Mouse (Mus musculus) intestine, embryonic 15.5 days (tissue): ENCODE measurements around the gene Pip5k1a. TPM values are rescaled to one million over a fixed set of nuclear protein-coding genes. Genes with fewer than 3 reads are reported as not detected.

Experiments
- ATAC-seq: fragments of 200-750 bp; cut with Nextera tagmentation; 2 replicates; pipeline ENCODE4 v1.8.0; 2017; ENCODE audit warnings: moderate TSS enrichment, moderate library complexity
- H3K27ac ChIP-seq: fragments of 300-500 bp; sonication (generic); 2 replicates; pipeline ENCODE4 v1.5.1; 2015; ENCODE audit warnings: mild to moderate bottlenecking, inconsistent platforms
- H3K27me3 ChIP-seq: fragments of 300-500 bp; sonication (generic); replicated peaks from 2 replicates; pipeline ENCODE4 v1.6.1; 2015; ENCODE audit warnings: inconsistent platforms
- H3K36me3 ChIP-seq: fragments of 300-500 bp; sonication (generic); 2 replicates; pipeline ENCODE4 v1.6.1; 2015; ENCODE audit warnings: inconsistent platforms
- H3K4me1 ChIP-seq: fragments of 300-500 bp; sonication (generic); replicated peaks from 2 replicates; pipeline ENCODE4 v1.6.1; 2015; ENCODE audit warnings: inconsistent platforms
- H3K4me2 ChIP-seq: fragments of 300-500 bp; sonication (generic); replicated peaks from 2 replicates; pipeline ENCODE4 v1.6.1; 2015; ENCODE audit warnings: mild to moderate bottlenecking, inconsistent platforms
- H3K4me3 ChIP-seq: fragments of 300-500 bp; sonication (generic); replicated peaks from 2 replicates; pipeline ENCODE4 v1.5.1; 2015; ENCODE audit warnings: inconsistent platforms
- H3K9ac ChIP-seq: fragments of 300-500 bp; sonication (generic); 2 replicates; pipeline ENCODE4 v1.6.1; 2015; ENCODE audit warnings: inconsistent platforms
- H3K9me3 ChIP-seq: fragments of 300-500 bp; sonication (generic); 2 replicates; pipeline ENCODE4 v1.6.1; 2016; ENCODE audit warnings: inconsistent platforms
- WGBS: fragments of 180-500 bp; shearing (Covaris S2); methylation state at CpG from one replicate; pipeline ENCODE4 v1.1.7; 2015; 5-methylcytosine and 5-hydroxymethylcytosine counted together
- polyA plus RNA-seq: library from polyadenylated mRNA; unstranded; fragments of >200 nt; fragmentation: Nextera tagmentation; extraction: Ambion mirVana; gene quantifications from 2 replicates; pipeline ENCODE4 v1.2.1, GENCODE M21; 2015

The Pip5k1a gene
- polyA plus RNA-seq, 1 experiment from 2014 or later = 15.9 TPM

DNA sequence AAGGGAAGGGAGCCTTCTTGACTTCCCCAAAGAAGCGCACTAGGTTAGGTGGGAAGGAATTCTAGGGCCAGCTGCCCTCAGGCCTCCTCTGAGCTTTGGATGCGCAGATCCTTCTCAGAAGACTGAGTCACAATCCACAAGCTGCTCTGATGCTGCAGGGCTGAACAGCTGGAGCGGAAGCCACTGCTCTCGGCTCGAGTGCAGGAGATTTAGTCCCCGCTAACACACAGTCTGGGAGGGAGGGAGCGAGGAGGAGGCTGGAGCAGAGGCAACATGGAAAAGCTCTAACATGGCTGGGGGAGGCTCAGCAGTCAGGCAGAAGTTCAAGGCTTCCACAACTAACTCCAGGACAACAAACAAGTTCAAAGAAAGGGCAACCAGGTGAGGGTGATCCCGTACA, 48.7 kb downstream of the Pip5k1a start:
- Histone ChIP-seq H3K9ac (no peak overlapping the region), H3K36me3 (peaks cover 26% of the 10 kb centered on the region), H3K4me2 (no peak overlapping the region), H3K27ac (no peak overlapping the region), H3K27me3 (no peaks in the 10 kb centered on the region), H3K4me1 (peaks cover 13% of the 10 kb centered on the region; the same call in 1 of the 2 replicates), H3K9me3 (no peaks in the 10 kb centered on the region), H3K4me3 (no peak overlapping the region)
- WGBS = 68% methylated on average over 8 of the region's 8 CpGs
- ATAC-seq = no peak

- H3K4me3 ChIP-seq = no peak overlapping the region
- no peaks in the 10 kb centered on the region for H3K27me3 ChIP-seq
- peaks cover 13% of the 10 kb centered on the region; the same call in 1 of the 2 replicates for H3K4me1 ChIP-seq
- peak; percentile 36; the same call in 1 of the 2 replicates for ATAC-seq
- H3K36me3 ChIP-seq = peaks cover 19% of the 10 kb centered on the region; the same call in 1 of the 2 replicates
- no peaks in the 10 kb centered on the region for H3K9me3 ChIP-seq
- H3K9ac ChIP-seq = no peak overlapping the region
- no peak overlapping the region for H3K4me2 ChIP-seq
- no peak overlapping the region for H3K27ac ChIP-seq
- whole genome bisulfite sequencing = 62% methylated on average over 7 of the region's 7 CpGs
Observed at GRCm38 (mm10) chr3:95056275-95056674, 50.5 kb downstream of the Pip5k1a start.

- 16% methylated on average over 10 of the region's 10 CpGs for WGBS
- H3K27ac ChIP-seq = peak overlapping the region; percentile 54
- no peaks in the 10 kb centered on the region for H3K9me3 ChIP-seq
- H3K9ac ChIP-seq = no peak overlapping the region
- no peaks in the 10 kb centered on the region for H3K27me3 ChIP-seq
- no peak overlapping the region; the same call in 1 of the 2 replicates for H3K4me2 ChIP-seq
- no peak overlapping the region for H3K4me3 ChIP-seq
- 0 out of 2 replicates have a peak, but pooled peaks cover 5% of the 10 kb centered on the region for H3K36me3 ChIP-seq
- peak; percentile 77 for ATAC-seq
- H3K4me1 ChIP-seq = peaks cover 13% of the 10 kb centered on the region; the same call in 1 of the 2 replicates
Observed at GRCm38 (mm10) chr3:95054481-95055260, 52.1 kb downstream of the Pip5k1a start.

- no peak overlapping the region for H3K4me2 ChIP-seq
- 0 out of 2 replicates have a peak, but pooled peaks cover under 1% of the 10 kb centered on the region for H3K36me3 ChIP-seq
- no peak overlapping the region for H3K27ac ChIP-seq
- no peak overlapping the region for H3K4me3 ChIP-seq
- H3K27me3 ChIP-seq = no peaks in the 10 kb centered on the region
- ATAC-seq = peak; percentile 37; the same call in 1 of the 2 replicates
- WGBS = 43% methylated on average over 3 of the region's 3 CpGs
- H3K9ac ChIP-seq = no peak overlapping the region
- H3K4me1 ChIP-seq = peaks cover 13% of the 10 kb centered on the region; the same call in 1 of the 2 replicates
- no peaks in the 10 kb centered on the region for H3K9me3 ChIP-seq
Observed at GRCm38 (mm10) chr3:95053701-95054100, 53.0 kb downstream of the Pip5k1a start.

DNA sequence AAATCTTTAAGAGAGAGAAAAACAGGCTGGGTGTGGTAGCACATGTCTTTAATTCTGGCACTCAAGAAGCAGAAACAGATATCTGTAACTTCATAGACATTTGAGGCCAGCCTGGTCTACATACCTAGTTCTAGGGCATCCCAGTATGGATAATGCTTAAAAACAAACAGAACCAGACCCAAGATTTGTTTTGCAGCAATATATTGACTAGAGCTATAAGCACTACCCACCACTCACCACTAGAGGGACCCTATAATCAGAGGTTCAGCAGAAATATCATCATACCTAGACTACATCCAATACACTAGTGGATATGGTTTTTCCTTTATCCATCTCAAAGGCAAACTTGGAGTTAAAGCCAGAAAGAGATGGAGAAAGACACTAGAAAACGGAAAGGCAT, 53.8 kb downstream of the Pip5k1a start:
- Histone ChIP-seq H3K36me3 (no peaks in the 10 kb centered on the region), H3K9ac (no peak overlapping the region), H3K4me3 (no peak overlapping the region), H3K9me3 (no peaks in the 10 kb centered on the region), H3K27ac (no peak overlapping the region), H3K4me2 (no peak overlapping the region), H3K4me1 (peaks cover 13% of the 10 kb centered on the region; the same call in 1 of the 2 replicates), H3K27me3 (no peaks in the 10 kb centered on the region)
- ATAC-seq = no peak
- 41% methylated on average over 1 of the region's 1 CpGs for WGBS

GRCm38 (mm10) chr3:95047914-95048313, 58.8 kb downstream of the Pip5k1a start:
- Histone ChIP-seq H3K4me2 (no peak overlapping the region), H3K4me3 (no peak overlapping the region), H3K36me3 (no peaks in the 10 kb centered on the region), H3K9ac (no peak overlapping the region), H3K9me3 (no peaks in the 10 kb centered on the region), H3K4me1 (0 out of 2 replicates have a peak, but pooled peaks cover under 1% of the 10 kb centered on the region), H3K27me3 (no peaks in the 10 kb centered on the region), H3K27ac (no peak overlapping the region)
- ATAC-seq = no peak
- WGBS = 58% methylated on average over 3 of the region's 3 CpGs

DNA sequence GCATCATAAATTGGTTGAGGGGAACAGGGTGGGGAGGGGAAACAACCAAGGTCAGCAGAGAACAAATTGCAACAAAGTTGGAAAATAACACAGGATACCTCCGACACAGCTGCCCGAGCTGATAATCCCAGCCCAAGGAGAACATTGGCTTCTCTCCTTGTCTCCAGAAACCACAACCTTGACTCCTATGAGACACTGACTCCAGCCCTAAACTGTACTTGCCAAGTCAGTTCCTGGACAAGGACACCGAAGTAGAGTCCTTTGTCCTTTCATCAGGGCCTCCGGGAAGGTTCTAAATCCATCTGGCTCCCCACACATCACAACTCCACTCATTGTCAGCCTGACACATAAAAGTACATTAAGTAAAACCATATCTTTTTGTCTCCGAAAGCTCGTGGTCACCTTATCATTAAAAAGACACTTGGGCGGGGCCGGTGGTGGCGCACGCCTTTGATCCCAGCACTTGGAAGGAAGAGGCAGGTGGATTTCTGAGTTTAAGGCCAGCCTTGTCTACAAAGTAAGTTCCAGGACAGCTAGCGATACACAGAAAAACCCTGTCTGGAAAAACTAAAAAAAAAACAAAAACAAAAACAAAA, 60.2 kb downstream of the Pip5k1a start:
- Histone ChIP-seq H3K4me1 (peaks cover 4% of the 10 kb centered on the region), H3K4me3 (no peak overlapping the region), H3K27me3 (no peaks in the 10 kb centered on the region), H3K9ac (no peak overlapping the region), H3K4me2 (no peak overlapping the region), H3K36me3 (no peaks in the 10 kb centered on the region), H3K27ac (no peak overlapping the region), H3K9me3 (no peaks in the 10 kb centered on the region)
- no peak for ATAC-seq
- WGBS = 87% methylated on average over 11 of the region's 11 CpGs

GRCm38 (mm10) chr3:95043251-95043650, 63.5 kb downstream of the Pip5k1a start:
- WGBS = 59% methylated on average over 6 of the region's 6 CpGs
- no peak for ATAC-seq
- H3K27ac ChIP-seq = no peak overlapping the region
- H3K4me3 ChIP-seq = no peak overlapping the region
- peaks cover 4% of the 10 kb centered on the region; the same call in 1 of the 2 replicates for H3K36me3 ChIP-seq
- no peak overlapping the region for H3K9ac ChIP-seq
- H3K4me1 ChIP-seq = peaks cover 9% of the 10 kb centered on the region
- H3K27me3 ChIP-seq = no peaks in the 10 kb centered on the region
- H3K9me3 ChIP-seq = no peaks in the 10 kb centered on the region
- H3K4me2 ChIP-seq = no peak overlapping the region

DNA sequence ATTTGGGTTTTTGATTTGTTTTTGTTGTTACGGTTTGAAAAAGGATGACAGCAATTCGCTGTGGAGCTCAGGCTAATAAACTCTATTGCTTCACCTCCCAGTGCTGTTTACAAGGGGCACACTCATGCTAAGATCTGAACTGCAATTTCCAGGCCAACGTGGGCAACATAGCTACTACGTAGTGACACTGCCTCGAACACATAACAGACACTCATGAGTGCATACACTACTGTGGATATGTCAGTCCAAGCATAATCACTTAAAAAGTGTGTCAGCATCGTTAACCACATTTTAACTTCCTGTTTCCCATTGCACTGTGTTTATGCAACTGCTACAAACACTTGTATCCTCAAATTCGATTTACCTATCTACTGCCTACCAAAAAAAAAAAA, 63.9 kb downstream of the Pip5k1a start:
- Histone ChIP-seq H3K27me3 (no peaks in the 10 kb centered on the region), H3K36me3 (peaks cover 6% of the 10 kb centered on the region; the same call in 1 of the 2 replicates), H3K4me1 (peaks cover 9% of the 10 kb centered on the region), H3K4me3 (peak overlapping the region; percentile 93), H3K9ac (no peak overlapping the region), H3K4me2 (peak overlapping the region; percentile 62), H3K9me3 (no peaks in the 10 kb centered on the region), H3K27ac (peak overlapping the region; percentile 71; the same call in 1 of the 2 replicates)
- ATAC-seq = peak; percentile 66
- WGBS = 17% methylated on average over 7 of the region's 7 CpGs

- Histone ChIP-seq H3K9ac (peak within 1 kb of the TSS; percentile 88), H3K27me3 (no peaks in the 10 kb centered on the region), H3K27ac (peak within 1 kb of the TSS; percentile 71; the same call in 1 of the 2 replicates), H3K4me1 (peaks cover 9% of the 10 kb centered on the region), H3K36me3 (peaks cover 6% of the 10 kb centered on the region; the same call in 1 of the 2 replicates), H3K4me3 (peak within 1 kb of the TSS; percentile 93), H3K9me3 (no peaks in the 10 kb centered on the region), H3K4me2 (peak within 1 kb of the TSS; percentile 62)
- peak; percentile 100 for ATAC-seq
- under 1% methylated on average over 36 of the region's 36 CpGs for WGBS
Observed at GRCm38 (mm10) chr3:95042166-95042837, 64.4 kb downstream of the Pip5k1a start, which contains the start of gene Psmd4. TSS of gene Psmd4 (minus strand) at chr3:95042614.

GRCm38 (mm10) chr3:95041625-95042024, 65.1 kb downstream of the Pip5k1a start:
- no peak for ATAC-seq
- peak overlapping the region; percentile 57 for H3K4me2 ChIP-seq
- 12% methylated on average over 3 of the region's 3 CpGs for WGBS

DNA sequence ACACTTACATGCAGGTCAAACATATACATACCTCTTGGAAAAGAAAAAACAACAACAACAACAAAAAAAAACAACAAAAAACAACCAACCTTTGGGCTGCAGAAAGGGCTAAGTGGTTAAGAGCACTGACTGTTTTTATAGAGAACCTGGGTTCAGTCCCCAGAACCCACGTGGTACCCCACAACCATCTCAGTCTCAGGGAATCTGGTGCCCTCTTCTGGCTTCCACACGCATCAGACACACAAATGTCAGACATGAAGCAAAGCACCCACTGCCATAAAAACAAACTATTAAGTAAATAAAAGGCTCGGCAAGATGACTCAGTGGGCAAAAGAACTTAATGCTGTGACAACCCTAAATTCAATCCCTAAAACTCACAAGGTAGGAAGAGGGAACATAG, 76.8 kb downstream of the Pip5k1a start:
- H3K4me1 ChIP-seq = peaks cover 18% of the 10 kb centered on the region
- H3K36me3 ChIP-seq = peaks cover 29% of the 10 kb centered on the region
- no peaks in the 10 kb centered on the region for H3K9me3 ChIP-seq
- H3K27me3 ChIP-seq = no peaks in the 10 kb centered on the region
- H3K4me3 ChIP-seq = no peak overlapping the region
- H3K4me2 ChIP-seq = no peak overlapping the region
- H3K9ac ChIP-seq = no peak overlapping the region
- no peak for ATAC-seq
- 52% methylated on average over 3 of the region's 3 CpGs for WGBS
- H3K27ac ChIP-seq = no peak overlapping the region

More at GRCm38 (mm10) chr3:95041625-95042024, 65.1 kb downstream of the Pip5k1a start:
- H3K36me3 ChIP-seq = peaks cover 7% of the 10 kb centered on the region; the same call in 1 of the 2 replicates
- no peaks in the 10 kb centered on the region for H3K9me3 ChIP-seq
- no peak overlapping the region for H3K27ac ChIP-seq
- peak overlapping the region; percentile 88 for H3K9ac ChIP-seq
- no peaks in the 10 kb centered on the region for H3K27me3 ChIP-seq
- H3K4me3 ChIP-seq = peak overlapping the region; percentile 93
- H3K4me1 ChIP-seq = peaks cover 9% of the 10 kb centered on the region
